Mouse (Mus musculus): ENCODE data around the gene Mt2.

GRCm38 (mm10) chr8:94187290-94188002 lies 15.0 kb downstream of the Mt2 start:
- TF ChIP-seq CTCF (IDR thresholded peaks at IDR 0.05; ENCODE audit: low read depth) (no peak), EP300 (IDR thresholded peaks at IDR 0.05; ENCODE audit: low read depth) (no peak)

All from heart, postnatal 0 days (tissue).